Mouse (Mus musculus) C2C12 (cell line): Measurements from ENCODE around the gene Upk2.

Experiments
- CEBPB ChIP-seq: IDR thresholded peaks from one replicate; pipeline ENCODE4 v1.6.1; 2011; ENCODE audit warnings: low read depth, mild to moderate bottlenecking, control low read depth, moderate library complexity
- CTCF ChIP-seq: IDR thresholded peaks from one replicate; pipeline ENCODE4 v1.5.1; 2011; ENCODE audit not compliant: control insufficient read depth, insufficient read depth, insufficient read length
- MAX ChIP-seq: IDR thresholded peaks from one replicate; pipeline ENCODE4 v1.6.1; 2011; ENCODE audit warnings: mild to moderate bottlenecking, control low read depth
- MYOD1 ChIP-seq: IDR thresholded peaks from one replicate; pipeline ENCODE4 v1.6.1; 2011; ENCODE audit warnings: low read depth; ENCODE audit not compliant: control insufficient read depth, insufficient read length

DNA sequence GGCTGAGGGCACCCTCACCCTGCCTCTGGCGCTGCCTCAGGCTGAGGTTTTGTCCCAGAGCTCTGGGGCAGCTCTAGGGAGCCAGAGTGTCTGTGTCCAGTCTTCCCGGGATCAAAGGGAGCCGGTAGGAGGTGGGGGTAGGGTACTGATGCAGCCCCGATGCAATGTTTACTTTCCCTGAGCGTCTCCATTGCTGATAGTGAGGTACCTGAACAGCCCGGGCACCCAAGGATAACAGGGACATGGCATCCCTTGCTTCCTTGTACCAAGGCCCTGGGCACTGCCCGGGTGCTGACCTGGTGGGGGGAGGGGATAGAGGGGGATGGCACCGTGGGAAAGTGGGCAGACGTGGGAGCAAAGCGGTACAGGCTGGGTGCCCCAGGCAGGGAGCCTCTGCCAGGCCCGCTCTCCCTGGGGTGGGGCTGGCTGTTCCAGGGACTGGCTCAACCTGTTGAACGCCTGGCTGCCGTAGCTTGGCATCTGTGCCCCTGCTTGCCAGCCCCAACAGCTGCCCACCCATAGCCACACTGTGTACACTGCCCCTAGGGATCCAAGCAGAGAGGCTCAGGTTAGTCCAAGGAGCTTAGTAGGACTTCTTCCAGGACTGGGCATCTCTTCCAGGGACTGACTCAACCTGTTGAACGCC is 30.9 kb upstream of the Upk2 start:
- no peak for TF ChIP-seq CTCF
- no peak for TF ChIP-seq MYOD1
- no peak for TF ChIP-seq MAX
- no peak for TF ChIP-seq CEBPB
